Mouse (Mus musculus): Measurements from ENCODE around the gene Resp18. TPM values are rescaled to one million over a fixed set of nuclear protein-coding genes. Genes with fewer than 3 reads are reported as not detected.

Resp18 gene
- polyA plus RNA-seq (2012; rRNA removed), result 1.2 and 2.5 TPM in 2 replicates

- 7% methylated on average over 13 of the region's 13 CpGs for WGBS
- TF ChIP-seq POLR2A (IDR thresholded peaks at IDR 0.05; ENCODE audit: borderline replicate concordance, extremely low read depth, low read depth, low read length) (no peak), CTCF (IDR thresholded peaks at IDR 0.05; ENCODE audit: insufficient read depth, low read length) (no peak)
- no peaks in the 10 kb centered on the region for H3K4me1 ChIP-seq (ENCODE audit: control insufficient read depth, insufficient read depth, low read length)
- no peak within 1 kb of the TSS for H3K4me3 ChIP-seq (replicated peaks; ENCODE audit: extremely low read depth, low read depth, low read length)
- no peak for DNase-seq
These were observed at the start of gene Resp18 for GRCm38 (mm10) chr1:75278228-75278627. Resp18 (minus strand) TSS chr1:75278415.

- no peaks in the 10 kb centered on the region for H3K4me1 ChIP-seq (ENCODE audit: control insufficient read depth, insufficient read depth, low read length)
- H3K4me3 ChIP-seq (replicated peaks; ENCODE audit: extremely low read depth, low read depth, low read length), result no peak overlapping the region
- no peak for TF ChIP-seq POLR2A (IDR thresholded peaks at IDR 0.05; ENCODE audit: borderline replicate concordance, extremely low read depth, low read depth, low read length)
- no peak for TF ChIP-seq CTCF (IDR thresholded peaks at IDR 0.05; ENCODE audit: insufficient read depth, low read length)
- DNase-seq, result no peak
These were observed 49.2 kb upstream of the Resp18 start for GRCm38 (mm10) chr1:75327461-75327860.

- WGBS, result 78% methylated on average over 10 of the region's 10 CpGs
- no peak for DNase-seq
- TF ChIP-seq POLR2A (IDR thresholded peaks at IDR 0.05; ENCODE audit: borderline replicate concordance, extremely low read depth, low read depth, low read length) (no peak), CTCF (IDR thresholded peaks at IDR 0.05; ENCODE audit: insufficient read depth, low read length) (no peak)
- Histone ChIP-seq H3K4me3 (replicated peaks; ENCODE audit: extremely low read depth, low read depth, low read length) (no peak overlapping the region), H3K4me1 (ENCODE audit: control insufficient read depth, insufficient read depth, low read length) (peaks cover 3% of the 10 kb centered on the region; the same call in 1 of the 2 replicates)
These were observed 41.0 kb upstream of the Resp18 start for GRCm38 (mm10) chr1:75319166-75319565.

- H3K4me3 ChIP-seq (replicated peaks; ENCODE audit: extremely low read depth, low read depth, low read length), result no peak overlapping the region
- peaks cover 3% of the 10 kb centered on the region; the same call in 1 of the 2 replicates for H3K4me1 ChIP-seq (ENCODE audit: control insufficient read depth, insufficient read depth, low read length)
- no peak for TF ChIP-seq POLR2A (IDR thresholded peaks at IDR 0.05; ENCODE audit: borderline replicate concordance, extremely low read depth, low read depth, low read length)
- no peak for TF ChIP-seq CTCF (IDR thresholded peaks at IDR 0.05; ENCODE audit: insufficient read depth, low read length)
- no peak for DNase-seq
- 85% methylated on average over 4 of the region's 4 CpGs for WGBS
These were observed 40.5 kb upstream of the Resp18 start for GRCm38 (mm10) chr1:75318736-75319135.

GRCm38 (mm10) chr1:75318301-75318700 is 40.1 kb upstream of the Resp18 start:
- no peak for DNase-seq
- no peak for TF ChIP-seq POLR2A (IDR thresholded peaks at IDR 0.05; ENCODE audit: borderline replicate concordance, extremely low read depth, low read depth, low read length)
- no peak for TF ChIP-seq CTCF (IDR thresholded peaks at IDR 0.05; ENCODE audit: insufficient read depth, low read length)
- H3K4me1 ChIP-seq (ENCODE audit: control insufficient read depth, insufficient read depth, low read length), result peaks cover 3% of the 10 kb centered on the region; the same call in 1 of the 2 replicates
- no peak overlapping the region for H3K4me3 ChIP-seq (replicated peaks; ENCODE audit: extremely low read depth, low read depth, low read length)
- 61% methylated on average over 3 of the region's 3 CpGs for WGBS

GRCm38 (mm10) chr1:75317241-75318201 is 39.3 kb upstream of the Resp18 start, which contains the start of gene Dnpep:
Dnpep (minus strand) TSS chr1:75317990.
- TF ChIP-seq POLR2A (IDR thresholded peaks at IDR 0.05; ENCODE audit: borderline replicate concordance, extremely low read depth, low read depth, low read length) (0 out of 2 replicates have a peak, but pooled peaks have one; percentile 70), CTCF (IDR thresholded peaks at IDR 0.05; ENCODE audit: insufficient read depth, low read length) (peak; percentile 50; the same call in 1 of the 2 replicates)
- peak; percentile 100 for DNase-seq

GRCm38 (mm10) chr1:75316861-75317240 is 38.6 kb upstream of the Resp18 start:
- H3K4me3 ChIP-seq (replicated peaks; ENCODE audit: extremely low read depth, low read depth, low read length), result peak overlapping the region; percentile 71
- no peak for TF ChIP-seq POLR2A (IDR thresholded peaks at IDR 0.05; ENCODE audit: borderline replicate concordance, extremely low read depth, low read depth, low read length)
- TF ChIP-seq CTCF (IDR thresholded peaks at IDR 0.05; ENCODE audit: insufficient read depth, low read length), result no peak
- DNase-seq, result peak; percentile 89
- WGBS, result 0% methylated on average over 20 of the region's 20 CpGs
- peaks cover 3% of the 10 kb centered on the region; the same call in 1 of the 2 replicates for H3K4me1 ChIP-seq (ENCODE audit: control insufficient read depth, insufficient read depth, low read length)

More at GRCm38 (mm10) chr1:75317241-75318201, 39.3 kb upstream of the Resp18 start, which contains the start of gene Dnpep:
- Histone ChIP-seq H3K4me1 (ENCODE audit: control insufficient read depth, insufficient read depth, low read length) (peaks cover 3% of the 10 kb centered on the region; the same call in 1 of the 2 replicates), H3K4me3 (replicated peaks; ENCODE audit: extremely low read depth, low read depth, low read length) (peak within 1 kb of the TSS; percentile 71)
- 1% methylated on average over 91 of the region's 92 CpGs for WGBS

- DNase-seq, result no peak
- TF ChIP-seq POLR2A (IDR thresholded peaks at IDR 0.05; ENCODE audit: borderline replicate concordance, extremely low read depth, low read depth, low read length) (no peak), CTCF (IDR thresholded peaks at IDR 0.05; ENCODE audit: insufficient read depth, low read length) (no peak)
- H3K4me3 ChIP-seq (replicated peaks; ENCODE audit: extremely low read depth, low read depth, low read length), result peak overlapping the region; percentile 71
- H3K4me1 ChIP-seq (ENCODE audit: control insufficient read depth, insufficient read depth, low read length), result peaks cover 3% of the 10 kb centered on the region; the same call in 1 of the 2 replicates
- 84% methylated on average over 29 of the region's 29 CpGs for WGBS
These were observed 37.5 kb upstream of the Resp18 start for GRCm38 (mm10) chr1:75315456-75316365.

- no peak for TF ChIP-seq CTCF (IDR thresholded peaks at IDR 0.05; ENCODE audit: insufficient read depth, low read length)
- TF ChIP-seq POLR2A (IDR thresholded peaks at IDR 0.05; ENCODE audit: borderline replicate concordance, extremely low read depth, low read depth, low read length), result no peak
- Histone ChIP-seq H3K4me3 (replicated peaks; ENCODE audit: extremely low read depth, low read depth, low read length) (no peak overlapping the region), H3K4me1 (ENCODE audit: control insufficient read depth, insufficient read depth, low read length) (peaks cover 3% of the 10 kb centered on the region; the same call in 1 of the 2 replicates)
- no peak for DNase-seq
- WGBS, result 79% methylated on average over 6 of the region's 6 CpGs
These were observed 36.8 kb upstream of the Resp18 start for GRCm38 (mm10) chr1:75315011-75315410.
